Comparison of ENCODE assay signal across 8 mouse cellular contexts in genomic region chr8:12677529-12677928, GRCm38 (mm10). TPM values are rescaled to one million over a fixed set of nuclear protein-coding genes. Genes with fewer than 3 reads are reported as not detected.
DNase-seq lines count a peak whose midpoint lies in the region; ATAC-seq lines count a peak whose summit lies in the region.

No protein-coding gene starts in this region.

- H3K27me3 ChIP-seq in hindbrain, embryonic 13.5 days: peaks cover 19% of the 10 kb centered on the region

- 1% methylated on average over 7 of the region's 7 CpGs for WGBS in hindbrain, embryonic 13.5 days

- peak; percentile 73; the same call in 1 of the 2 replicates for ATAC-seq in hindbrain, embryonic 13.5 days (ENCODE audit: low FRiP score)

- peak; percentile 81 for DNase-seq in MN1 (ENCODE audit: low spot score)
- DNase-seq in cerebellum, adult 8-10 months: peak; percentile 82
- DNase-seq in forelimb bud, embryonic 11.5 days (ENCODE audit: low read depth, low spot score): peak; percentile 70
- peak; percentile 88 to 93 for DNase-seq in layer of hippocampus, postnatal 10 days (ENCODE audit: low spot score in 2 of 2)
- DNase-seq in lung, postnatal 25 days (ENCODE audit: low spot score): peak; percentile 84
- DNase-seq in retina, postnatal 1 day: peak; percentile 77
- DNase-seq in thymus, postnatal 4 days: peak; percentile 91

- no peaks in the 10 kb centered on the region for H3K9me3 ChIP-seq in hindbrain, embryonic 13.5 days

- no peak overlapping the region for H3K4me2 ChIP-seq in hindbrain, embryonic 13.5 days

- peaks cover 8% of the 10 kb centered on the region for H3K4me1 ChIP-seq in hindbrain, embryonic 13.5 days (replicated peaks)

- no peak overlapping the region for H3K9ac ChIP-seq in hindbrain, embryonic 13.5 days

- H3K27ac ChIP-seq in hindbrain, embryonic 13.5 days: no peak overlapping the region

- no peaks in the 10 kb centered on the region for H3K36me3 ChIP-seq in hindbrain, embryonic 13.5 days

- H3K4me3 ChIP-seq in hindbrain, embryonic 13.5 days: no peak overlapping the region

RNA-seq across cellular contexts. Expression of gene Tubgcp3, which starts 5.5 kb away (rescaled TPM):
- polyA plus RNA-seq in hindbrain, embryonic 13.5 days (2015; fragmentation: Nextera tagmentation; extraction: Ambion mirVana): 38.4 and 41.5 TPM in 2 replicates
- 10 to 100 TPM; 33.0 to 33.5 TPM for total RNA-seq in layer of hippocampus, postnatal 10 days (2021)
